Mouse (Mus musculus) C2C12 (cell line): Measurements from ENCODE around the gene Klhl21. TPM values are rescaled to one million over a fixed set of nuclear protein-coding genes. Genes with fewer than 3 reads are reported as not detected.

ENCODE experiments used
- H3K27me3 ChIP-seq: one replicate; pipeline ENCODE4 v1.6.1; 2011; ENCODE audit not compliant: control insufficient read depth, insufficient read depth, insufficient read length
- H3K36me3 ChIP-seq: one replicate; pipeline ENCODE4 v1.6.1; 2011; ENCODE audit not compliant: control insufficient read depth, insufficient read depth
- H3K4me3 ChIP-seq: one replicate; pipeline ENCODE4 v1.5.1; 2011; ENCODE audit warnings: mild to moderate bottlenecking, control low read depth; ENCODE audit not compliant: poor library complexity, insufficient read depth, severe bottlenecking
- H3K79me2 ChIP-seq: one replicate; pipeline ENCODE4 v1.6.1; 2011; ENCODE audit not compliant: control insufficient read depth, insufficient read depth
- H3K79me3 ChIP-seq: one replicate; pipeline ENCODE4 v1.6.1; 2011; ENCODE audit warnings: low read depth, control low read depth
- H3ac ChIP-seq: one replicate; pipeline ENCODE3; 2011; ENCODE audit warnings: low read depth; ENCODE audit not compliant: control insufficient read depth, insufficient read length
- CEBPB ChIP-seq: IDR thresholded peaks from one replicate; pipeline ENCODE4 v1.6.1; 2011; ENCODE audit warnings: low read depth, mild to moderate bottlenecking, control low read depth, moderate library complexity
- CTCF ChIP-seq: IDR thresholded peaks from one replicate; pipeline ENCODE4 v1.5.1; 2011; ENCODE audit not compliant: control insufficient read depth, insufficient read depth, insufficient read length
- FOSL1 ChIP-seq: IDR thresholded peaks from one replicate; pipeline ENCODE4 v1.8.0; 2011; ENCODE audit warnings: mild to moderate bottlenecking, low read length; ENCODE audit not compliant: poor library complexity, insufficient read depth, severe bottlenecking
- MAX ChIP-seq: IDR thresholded peaks from one replicate; pipeline ENCODE4 v1.6.1; 2011; ENCODE audit warnings: mild to moderate bottlenecking, control low read depth
- MYOD1 ChIP-seq: IDR thresholded peaks from one replicate; pipeline ENCODE4 v1.6.1; 2011; ENCODE audit warnings: low read depth; ENCODE audit not compliant: control insufficient read depth, insufficient read length
- MYOG ChIP-seq: IDR thresholded peaks from one replicate; pipeline ENCODE4 v1.6.1; 2011; ENCODE audit not compliant: control insufficient read depth, insufficient read length; ENCODE audit errors: extremely low read depth
- USF1 ChIP-seq: IDR thresholded peaks from one replicate; pipeline ENCODE4 v1.6.1; 2011; ENCODE audit warnings: low read depth, mild to moderate bottlenecking, control low read depth, moderate library complexity
- polyA plus RNA-seq: library from polyadenylated mRNA; unstranded; fragments of >200 nt; fragmentation: generic; extraction: Trizol; gene quantifications from one replicate; pipeline ENCODE4 v1.2.1, GENCODE M21; 2012; ENCODE audit warnings: missing spikeins

Gene Klhl21
- polyA plus RNA-seq, 1 experiment: 36.2 TPM

GRCm38 (mm10) chr4:152020024-152020423, 11.4 kb downstream of the Klhl21 start:
- Histone ChIP-seq H3K79me2 (peaks cover 40% of the 10 kb centered on the region), H3ac (no peak overlapping the region), H3K27me3 (no peaks in the 10 kb centered on the region), H3K79me3 (peaks cover 10% of the 10 kb centered on the region), H3K36me3 (peaks cover 37% of the 10 kb centered on the region), H3K4me3 (no peak overlapping the region)
- no peak for TF ChIP-seq CTCF
- TF ChIP-seq USF1: no peak
- TF ChIP-seq MYOD1: no peak
- TF ChIP-seq MYOG: no peak
- no peak for TF ChIP-seq FOSL1
- no peak for TF ChIP-seq MAX
- no peak for TF ChIP-seq CEBPB

GRCm38 (mm10) chr4:152021568-152022097, 13.0 kb downstream of the Klhl21 start:
- Histone ChIP-seq H3K27me3 (no peaks in the 10 kb centered on the region), H3K79me3 (peaks cover 23% of the 10 kb centered on the region), H3ac (no peak overlapping the region), H3K36me3 (peaks cover 26% of the 10 kb centered on the region), H3K4me3 (no peak overlapping the region), H3K79me2 (peaks cover 40% of the 10 kb centered on the region)
- no peak for TF ChIP-seq MYOD1
- no peak for TF ChIP-seq FOSL1
- no peak for TF ChIP-seq CEBPB
- no peak for TF ChIP-seq MAX
- TF ChIP-seq CTCF: no peak
- no peak for TF ChIP-seq USF1
- no peak for TF ChIP-seq MYOG

- Histone ChIP-seq H3K79me3 (peaks cover 29% of the 10 kb centered on the region), H3K36me3 (peaks cover 22% of the 10 kb centered on the region)
- TF ChIP-seq MYOD1 (no peak), USF1 (no peak)
Observed at GRCm38 (mm10) chr4:152022506-152022905, 13.9 kb downstream of the Klhl21 start.

GRCm38 (mm10) chr4:152024525-152024924, 15.9 kb downstream of the Klhl21 start:
- Histone ChIP-seq H3K4me3 (no peak overlapping the region), H3K79me3 (peaks cover 29% of the 10 kb centered on the region), H3K36me3 (peaks cover 22% of the 10 kb centered on the region), H3K27me3 (no peaks in the 10 kb centered on the region), H3K79me2 (peaks cover 46% of the 10 kb centered on the region), H3ac (no peak overlapping the region)
- no peak for TF ChIP-seq MAX
- no peak for TF ChIP-seq MYOG
- TF ChIP-seq FOSL1: no peak
- no peak for TF ChIP-seq CEBPB
- TF ChIP-seq CTCF: no peak
- TF ChIP-seq USF1: no peak
- TF ChIP-seq MYOD1: no peak

More at GRCm38 (mm10) chr4:152022506-152022905, 13.9 kb downstream of the Klhl21 start:
- Histone ChIP-seq H3K79me2 (peaks cover 46% of the 10 kb centered on the region), H3K4me3 (no peak overlapping the region), H3ac (no peak overlapping the region), H3K27me3 (no peaks in the 10 kb centered on the region)

- TF ChIP-seq MYOG (no peak), MAX (peak; percentile 21)
- H3K36me3 ChIP-seq: peaks cover 22% of the 10 kb centered on the region
- no peaks in the 10 kb centered on the region for H3K27me3 ChIP-seq
- peaks cover 29% of the 10 kb centered on the region for H3K79me3 ChIP-seq
- H3K4me3 ChIP-seq: peak overlapping the region; percentile 74
- peaks cover 46% of the 10 kb centered on the region for H3K79me2 ChIP-seq
- peak overlapping the region; percentile 90 for H3ac ChIP-seq
Observed at GRCm38 (mm10) chr4:152026751-152027508, 18.3 kb downstream of the Klhl21 start.

- peaks cover 22% of the 10 kb centered on the region for H3K36me3 ChIP-seq
- no peaks in the 10 kb centered on the region for H3K27me3 ChIP-seq
- peaks cover 46% of the 10 kb centered on the region for H3K79me2 ChIP-seq
- H3K4me3 ChIP-seq: peak within 1 kb of the TSS; percentile 74
- H3K79me3 ChIP-seq: peaks cover 29% of the 10 kb centered on the region
- peak within 1 kb of the TSS; percentile 90 for H3ac ChIP-seq
- TF ChIP-seq MYOD1: no peak
- peak; percentile 78 for TF ChIP-seq CEBPB
- TF ChIP-seq MAX: peak; percentile 8
- no peak for TF ChIP-seq USF1
- no peak for TF ChIP-seq CTCF
- TF ChIP-seq MYOG: no peak
Observed at GRCm38 (mm10) chr4:152027524-152027923, 18.9 kb downstream of the Klhl21 start, which contains the start of gene Zbtb48. Gene Zbtb48, minus strand, starts transcription at chr4:152027671.
